Mouse (Mus musculus) hindbrain, embryonic 13.5 days (tissue): ENCODE results near the gene St8sia2. TPM values are rescaled to one million over a fixed set of nuclear protein-coding genes. Genes with fewer than 3 reads are reported as not detected.

Experiments used
- ATAC-seq: fragments of 200-750 bp; cut with Nextera tagmentation; 2 replicates; pipeline ENCODE4 v1.8.0; 2017; ENCODE audit warnings: moderate TSS enrichment; ENCODE audit not compliant: low FRiP score
- H3K27ac ChIP-seq: fragments of 300-500 bp; sonication (generic); 2 replicates; pipeline ENCODE4 v1.5.1; 2015; ENCODE audit warnings: inconsistent platforms, mild to moderate bottlenecking, moderate library complexity
- H3K27me3 ChIP-seq: fragments of 300-500 bp; sonication (generic); 2 replicates; pipeline ENCODE4 v1.6.1; 2015; ENCODE audit warnings: mild to moderate bottlenecking, inconsistent platforms
- H3K36me3 ChIP-seq: fragments of 300-500 bp; sonication (generic); 2 replicates; pipeline ENCODE4 v1.6.1; 2015; ENCODE audit warnings: mild to moderate bottlenecking, inconsistent platforms
- H3K4me1 ChIP-seq: fragments of 300-500 bp; sonication (generic); replicated peaks from 2 replicates; pipeline ENCODE4 v1.6.1; 2015; ENCODE audit warnings: inconsistent platforms
- H3K4me2 ChIP-seq: fragments of 300-500 bp; sonication (generic); 2 replicates; pipeline ENCODE4 v1.6.1; 2015; ENCODE audit warnings: inconsistent platforms, mild to moderate bottlenecking, moderate library complexity
- H3K4me3 ChIP-seq: fragments of 300-500 bp; sonication (generic); 2 replicates; pipeline ENCODE4 v1.5.1; 2015; ENCODE audit warnings: mild to moderate bottlenecking, inconsistent platforms
- H3K9ac ChIP-seq: fragments of 300-500 bp; sonication (generic); 2 replicates; pipeline ENCODE4 v1.6.1; 2015; ENCODE audit warnings: mild to moderate bottlenecking, inconsistent platforms
- H3K9me3 ChIP-seq: fragments of 300-500 bp; sonication (generic); 2 replicates; pipeline ENCODE4 v1.6.1; 2016; ENCODE audit warnings: inconsistent platforms
- WGBS: fragments of 180-500 bp; shearing (Covaris S2); methylation state at CpG from one replicate; pipeline ENCODE4 v1.1.7; 2015; 5-methylcytosine and 5-hydroxymethylcytosine counted together
- polyA plus RNA-seq: library from polyadenylated mRNA; unstranded; fragments of >200 nt; fragmentation: Nextera tagmentation; extraction: Ambion mirVana; gene quantifications from 2 replicates; pipeline ENCODE4 v1.2.1, GENCODE M21; 2015

Gene St8sia2
- polyA plus RNA-seq, 1 experiment from 2014 or later = 81.7 TPM

- H3K4me2 ChIP-seq = no peak overlapping the region
- no peaks in the 10 kb centered on the region for H3K36me3 ChIP-seq
- H3K4me1 ChIP-seq = peaks cover 17% of the 10 kb centered on the region
- ATAC-seq = no peak
- no peak overlapping the region for H3K4me3 ChIP-seq
- H3K9me3 ChIP-seq = no peaks in the 10 kb centered on the region
- H3K27me3 ChIP-seq = no peaks in the 10 kb centered on the region
- no peak overlapping the region for H3K27ac ChIP-seq
- no peak overlapping the region for H3K9ac ChIP-seq
- 68% methylated on average over 5 of the region's 5 CpGs for WGBS
Measured at GRCm38 (mm10) chr7:73909432-73910205, 103.9 kb downstream of the St8sia2 start.

- no peak overlapping the region for H3K4me2 ChIP-seq
- H3K9me3 ChIP-seq = no peaks in the 10 kb centered on the region
- no peak overlapping the region for H3K4me3 ChIP-seq
- 0 out of 2 replicates have a peak, but pooled peaks cover 3% of the 10 kb centered on the region for H3K27me3 ChIP-seq
- H3K4me1 ChIP-seq = peaks cover 24% of the 10 kb centered on the region
- no peak for ATAC-seq
- H3K36me3 ChIP-seq = no peaks in the 10 kb centered on the region
- no peak overlapping the region for H3K27ac ChIP-seq
- H3K9ac ChIP-seq = no peak overlapping the region
- WGBS = 19% methylated on average over 6 of the region's 6 CpGs
Measured at GRCm38 (mm10) chr7:73894506-73894905, 119.0 kb downstream of the St8sia2 start.

GRCm38 (mm10) chr7:73891830-73892229, 121.7 kb downstream of the St8sia2 start:
- Histone ChIP-seq H3K9me3 (no peaks in the 10 kb centered on the region), H3K4me2 (no peak overlapping the region), H3K4me1 (peaks cover 24% of the 10 kb centered on the region), H3K4me3 (no peak overlapping the region), H3K27ac (no peak overlapping the region), H3K9ac (no peak overlapping the region), H3K27me3 (peaks cover 7% of the 10 kb centered on the region; the same call in 1 of the 2 replicates), H3K36me3 (no peaks in the 10 kb centered on the region)
- 81% methylated on average over 5 of the region's 5 CpGs for WGBS
- no peak for ATAC-seq

- H3K9me3 ChIP-seq = no peaks in the 10 kb centered on the region
- 62% methylated on average over 9 of the region's 9 CpGs for WGBS
- no peak overlapping the region for H3K4me2 ChIP-seq
- no peak overlapping the region for H3K9ac ChIP-seq
- H3K27me3 ChIP-seq = peaks cover 7% of the 10 kb centered on the region; the same call in 1 of the 2 replicates
- H3K27ac ChIP-seq = no peak overlapping the region
- H3K4me3 ChIP-seq = no peak overlapping the region
- no peaks in the 10 kb centered on the region for H3K36me3 ChIP-seq
- ATAC-seq = no peak
- peaks cover 24% of the 10 kb centered on the region for H3K4me1 ChIP-seq
Measured at GRCm38 (mm10) chr7:73890891-73891610, 122.4 kb downstream of the St8sia2 start.

GRCm38 (mm10) chr7:73890466-73890865, 123.0 kb downstream of the St8sia2 start:
- Histone ChIP-seq H3K4me1 (peaks cover 24% of the 10 kb centered on the region), H3K4me2 (no peak overlapping the region), H3K36me3 (no peaks in the 10 kb centered on the region), H3K9ac (no peak overlapping the region), H3K4me3 (no peak overlapping the region), H3K27ac (no peak overlapping the region), H3K9me3 (no peaks in the 10 kb centered on the region), H3K27me3 (peaks cover 5% of the 10 kb centered on the region; the same call in 1 of the 2 replicates)
- ATAC-seq = no peak
- WGBS = 85% methylated on average over 5 of the region's 5 CpGs
